Mouse (Mus musculus) gastrocnemius, postnatal 4 days (tissue): ENCODE measurements around the gene Pltp. TPM values are rescaled to one million over a fixed set of nuclear protein-coding genes. Genes with fewer than 3 reads are reported as not detected.

Experiments used
- total RNA-seq, 2 experiments: library from RNA; stranded (reverse); gene quantifications; 2 replicates each; pipeline ENCODE4 v1.2.3; 2021

Pltp gene
- total RNA-seq, 2 experiments from 2014 or later = 9.5 to 15.5 TPM

Other genes starting within 250 kb of the Pltp start
- not detected for gene Wfdc6b, start 244.2 kb downstream of the Pltp start, total RNA-seq
- gene Wfdc8, start 244.1 kb downstream of the Pltp start, total RNA-seq = not detected
- gene Wfdc16, start 218.9 kb downstream of the Pltp start, total RNA-seq = not detected
- gene Wfdc10, start 201.7 kb downstream of the Pltp start, total RNA-seq = not detected
- gene Wfdc9, start 201.1 kb downstream of the Pltp start, total RNA-seq = not detected
- gene Wfdc11, start 183.6 kb downstream of the Pltp start, total RNA-seq = not detected
- not detected for gene Wfdc13, start 172.6 kb downstream of the Pltp start, total RNA-seq
- not detected for gene Spint4, start 159.2 kb downstream of the Pltp start, total RNA-seq
- gene Spint5, start 142.4 kb downstream of the Pltp start, total RNA-seq = not detected
- gene Wfdc3, start 111.8 kb downstream of the Pltp start, total RNA-seq = not detected
- gene Dnttip1, start 111.7 kb downstream of the Pltp start, total RNA-seq = 10 to 100 TPM; 40.8 to 40.9 TPM
- gene Ube2c, start 87.8 kb downstream of the Pltp start, total RNA-seq = 10 to 100 TPM; 26.8 to 34.0 TPM
- over 10,000 TPM; 10,138 to 10,688 TPM for gene Tnnc2, start 77.7 kb downstream of the Pltp start, total RNA-seq
- 10 to 100 TPM; 23.4 to 24.6 TPM for gene Snx21, start 71.9 kb downstream of the Pltp start, total RNA-seq
- gene Acot8, start 52.8 kb downstream of the Pltp start, total RNA-seq = 10 to 100 TPM; 12.8 to 14.0 TPM
- gene Zswim3, start 52.6 kb downstream of the Pltp start, total RNA-seq = 1 to 10 TPM; 1.5 to 1.6 TPM
- 1 to 10 TPM; 4.7 to 5.9 TPM for gene Zswim1, start 35.0 kb downstream of the Pltp start, total RNA-seq
- gene Spata25, start 29.2 kb downstream of the Pltp start, total RNA-seq = 1 to 10 TPM; 1.2 to 1.9 TPM
- 10 to 100 TPM; 75.0 to 82.3 TPM for gene Ctsa, start 24.8 kb downstream of the Pltp start, total RNA-seq
- 10 to 100 TPM; 38.5 to 41.9 TPM for gene Neurl2, start 24.3 kb downstream of the Pltp start, total RNA-seq
- 10 to 100 TPM; 42.1 to 43.3 TPM for gene Pcif1, start 21.6 kb upstream of the Pltp start, total RNA-seq
- gene Zfp335, start 54.0 kb upstream of the Pltp start, total RNA-seq = 10 to 100 TPM; 11.7 to 14.3 TPM
- 1 to 10 TPM in 1 of 2 experiments, under 1 TPM in 1; 0.93 to 1.1 TPM for gene Mmp9, start 83.1 kb upstream of the Pltp start, total RNA-seq
- gene Slc12a5, start 103.1 kb upstream of the Pltp start, total RNA-seq = under 1 TPM; 0.54 to 0.93 TPM
- 10 to 100 TPM; 31.4 to 34.4 TPM for gene Ncoa5, start 177.2 kb upstream of the Pltp start, total RNA-seq
- 1 to 10 TPM; 1.8 to 2.3 TPM for gene Cd40, start 197.9 kb upstream of the Pltp start, total RNA-seq
- gene 1700025C18Rik, start 233.0 kb upstream of the Pltp start, total RNA-seq = not detected